Mouse (Mus musculus) c-Kit-positive CD71-positive TER-119-negative erythroid progenitor cells, embryonic 14.5 days (primary cell): ENCODE results near the gene Als2cl.

Source experiments
- DNase-seq: peaks from one replicate; pipeline ENCODE4 v3.0.0-alpha.2; 2013; ENCODE audit warnings: low read depth

The Als2cl gene

GRCm38 (mm10) chr9:110879191-110879920 is at the start of gene Als2cl:
Als2cl (plus strand) TSS chr9:110879870.
- DNase-seq = no peak

GRCm38 (mm10) chr9:110833021-110833420 is 46.6 kb upstream of the Als2cl start:
- peak; percentile 7 for DNase-seq

GRCm38 (mm10) chr9:110834411-110834810 is 45.3 kb upstream of the Als2cl start, which contains the start of gene Prss45:
Prss45 (plus strand) TSS chr9:110834588.
- DNase-seq = no peak

DNA sequence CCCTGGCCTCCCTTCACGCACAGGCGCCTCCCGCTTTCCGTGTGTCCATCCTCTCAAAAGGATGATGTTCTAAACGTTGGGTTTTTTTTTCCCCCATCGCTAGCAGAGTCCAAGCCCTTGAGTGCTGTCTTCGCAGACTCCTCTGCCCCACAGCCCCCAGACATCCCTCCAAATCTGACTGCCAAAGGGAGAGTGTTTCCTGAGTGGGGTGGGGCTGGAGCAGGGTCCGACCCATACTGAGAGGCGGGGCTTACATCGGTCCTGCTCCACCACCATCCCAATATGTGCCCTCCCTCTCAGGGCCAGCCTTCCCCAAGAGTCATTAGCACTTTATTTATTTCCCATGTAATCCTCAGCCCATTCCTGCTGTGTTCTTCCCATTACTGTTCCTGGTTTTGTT is 44.7 kb upstream of the Als2cl start:
- DNase-seq = no peak

GRCm38 (mm10) chr9:110836112-110836511 is 43.6 kb upstream of the Als2cl start:
- no peak for DNase-seq

DNA sequence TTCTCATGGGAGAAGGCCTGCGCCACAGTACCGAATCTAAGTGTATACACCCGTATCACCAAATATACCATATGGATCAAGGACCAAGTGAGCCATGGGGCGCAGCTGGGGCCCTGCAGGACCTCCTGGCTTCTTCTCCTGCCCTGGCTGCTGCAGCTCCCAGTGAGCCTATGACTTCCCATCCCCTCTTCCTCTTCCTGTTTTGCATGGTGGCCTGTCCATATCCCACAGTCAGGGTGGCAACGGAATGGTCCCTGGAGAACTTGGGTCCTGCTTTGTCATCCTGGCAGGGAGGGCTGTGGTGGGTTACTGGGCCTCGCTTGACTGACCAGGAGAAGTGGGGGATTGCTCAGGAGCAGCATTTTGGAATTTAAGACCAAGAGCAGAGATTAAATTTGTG is 38.8 kb upstream of the Als2cl start:
- DNase-seq = no peak

GRCm38 (mm10) chr9:110841438-110841837 is 38.2 kb upstream of the Als2cl start:
- DNase-seq = no peak

DNA sequence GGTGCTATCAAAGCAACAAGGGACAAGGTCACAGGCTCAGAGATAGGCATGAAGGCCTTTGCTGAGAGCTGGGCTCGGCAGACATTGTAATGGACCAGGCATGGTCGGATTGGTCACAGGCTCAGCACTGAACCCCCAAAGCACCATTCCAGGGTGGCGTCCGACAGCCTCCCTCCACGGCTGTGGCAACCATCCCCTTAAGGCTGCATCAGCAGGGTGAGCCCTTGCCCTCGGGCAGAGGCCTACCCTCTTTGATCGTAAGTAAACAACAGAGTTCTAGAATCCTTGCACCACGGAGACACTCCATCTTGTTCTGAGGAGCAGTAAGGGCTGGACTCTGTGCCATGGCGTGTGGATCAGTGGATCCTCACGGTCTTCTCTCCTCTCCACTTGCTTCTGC is 35.5 kb upstream of the Als2cl start, which contains the start of gene Prss46:
TSS of gene Prss46 (plus strand) at position 301 of the 400 bp plus-strand sequence.
- DNase-seq = no peak

GRCm38 (mm10) chr9:110849162-110849561 is 30.5 kb upstream of the Als2cl start:
- DNase-seq = no peak

DNA sequence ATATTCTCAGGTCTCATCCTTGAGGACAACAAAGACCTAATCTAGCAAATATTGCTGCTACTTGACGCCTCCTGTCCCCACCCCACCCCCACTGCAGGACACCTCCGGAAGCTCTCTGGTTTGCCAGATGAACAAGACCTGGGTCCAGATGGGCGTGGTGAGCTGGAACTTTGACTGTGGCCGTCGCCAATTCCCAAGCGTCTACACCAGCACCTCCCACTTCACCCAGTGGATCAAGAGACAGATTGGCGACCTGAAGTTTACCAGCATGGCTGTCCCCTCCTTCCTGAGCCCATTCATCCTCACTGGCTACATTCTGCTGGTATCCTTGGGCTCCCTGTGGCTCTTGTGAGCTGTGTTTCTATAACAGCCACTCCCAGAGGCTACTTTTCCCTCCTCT is 23.8 kb upstream of the Als2cl start:
- no peak for DNase-seq

GRCm38 (mm10) chr9:110856920-110857319 is 22.8 kb upstream of the Als2cl start:
- DNase-seq = no peak

DNA sequence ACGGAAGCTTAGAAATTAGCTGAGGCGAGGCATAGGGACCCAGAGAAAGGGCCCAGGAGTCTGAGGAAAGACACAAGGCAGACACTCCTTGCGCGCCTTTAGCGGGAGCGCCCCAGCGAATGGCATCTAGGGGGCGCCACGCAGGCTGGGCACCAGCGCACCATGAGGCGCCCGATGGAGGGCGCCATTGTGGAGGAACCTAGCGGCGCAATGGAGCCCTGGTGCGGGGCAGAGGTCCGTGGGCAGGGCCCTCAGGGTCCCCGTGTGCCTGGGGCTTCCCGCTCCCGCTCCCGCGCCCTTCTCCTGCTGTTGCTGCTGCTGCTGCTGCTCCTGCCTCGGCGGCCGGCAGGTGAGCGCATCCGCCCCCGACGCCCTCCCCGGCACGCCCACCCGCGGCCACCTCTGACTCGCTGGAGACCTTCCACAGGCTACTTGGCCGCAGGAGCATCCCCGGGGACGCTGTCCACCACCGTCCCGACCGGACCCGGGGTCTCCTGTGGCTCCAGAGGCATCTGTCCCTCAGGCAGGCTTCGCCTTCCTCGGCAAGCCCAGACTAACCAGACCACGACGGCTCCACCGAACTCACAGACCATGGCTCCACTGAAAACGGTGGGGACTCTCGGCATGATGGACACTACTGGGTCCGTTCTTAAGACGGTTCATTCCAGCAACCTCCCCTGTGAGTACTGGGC is 21.7 kb upstream of the Als2cl start, which contains the start of gene Prss50:
TSS of gene Prss50 (plus strand) at position 187 of the 692 bp plus-strand sequence.
- peak; percentile 49 for DNase-seq

DNA sequence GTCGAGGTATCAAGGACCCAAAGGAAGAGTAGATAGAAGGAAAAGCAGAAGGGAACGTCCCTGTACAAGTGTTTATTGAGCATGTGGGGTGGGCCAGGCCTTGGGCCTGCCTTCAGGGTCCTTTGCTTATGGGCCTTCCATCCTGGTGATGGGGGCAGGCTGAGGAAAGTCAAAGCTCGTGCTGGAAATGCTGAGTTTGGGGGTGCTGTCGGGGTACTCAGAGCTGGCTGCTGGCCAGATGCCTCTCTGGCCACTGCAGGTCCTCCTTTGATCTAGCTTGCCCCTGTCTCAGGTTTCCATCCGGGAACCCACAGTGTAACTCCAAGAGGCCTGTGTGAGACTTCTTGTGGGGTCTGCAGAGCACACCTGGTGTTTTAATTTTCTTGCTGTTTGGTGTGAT is 21.1 kb upstream of the Als2cl start:
- no peak for DNase-seq

- peak; percentile 38 for DNase-seq
Observed at GRCm38 (mm10) chr9:110858967-110859596, 20.6 kb upstream of the Als2cl start.

GRCm38 (mm10) chr9:110871030-110871429 is 8.6 kb upstream of the Als2cl start:
- peak; percentile 47 for DNase-seq

DNA sequence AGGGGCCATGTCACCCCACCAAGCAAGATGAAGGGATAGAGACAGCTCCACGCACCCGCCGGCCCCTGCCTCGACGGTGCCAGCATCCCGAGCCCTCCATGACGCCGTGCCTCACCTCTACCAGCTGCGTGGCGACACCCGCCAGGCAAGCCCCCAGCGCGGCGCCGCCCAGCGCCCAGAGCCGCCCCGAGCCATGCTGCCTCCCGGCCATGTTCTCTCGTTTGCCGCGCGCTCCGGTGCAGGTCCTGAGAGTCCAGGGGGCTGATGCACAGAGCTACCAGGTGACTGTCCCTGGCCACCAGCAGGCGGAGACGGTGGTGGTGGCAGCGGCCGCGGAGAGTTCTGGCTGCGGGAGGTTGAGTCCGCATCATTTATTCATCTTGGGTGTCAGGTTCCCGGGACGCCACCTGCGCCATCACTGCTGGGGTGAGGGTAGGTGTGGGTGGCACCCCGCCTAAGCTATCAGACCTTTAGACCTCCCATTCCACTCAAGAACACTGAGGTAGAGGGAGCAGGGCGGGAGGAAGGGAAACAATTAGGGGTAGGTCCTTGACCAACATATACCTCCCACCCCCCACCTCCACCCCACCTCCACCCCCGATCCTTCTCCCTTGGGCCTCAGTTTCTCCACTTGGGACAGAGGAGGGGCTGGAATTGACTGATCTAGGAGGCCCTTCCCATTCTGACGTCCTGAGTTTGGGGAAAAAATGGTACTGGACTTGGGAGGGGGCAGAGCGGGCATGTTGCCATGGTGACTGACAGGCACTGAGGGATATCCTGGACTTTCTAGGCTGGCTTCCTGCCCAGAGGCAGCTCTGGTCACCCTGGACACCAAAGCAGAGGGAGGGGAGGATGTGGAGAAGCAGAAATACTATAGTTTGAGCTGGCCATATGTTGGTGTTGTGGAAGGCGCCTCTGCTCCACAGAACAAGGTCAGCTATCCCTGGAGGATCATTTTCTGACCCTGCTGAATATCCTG is 5.7 kb upstream of the Als2cl start:
- DNase-seq = no peak

- DNase-seq = no peak
Observed at GRCm38 (mm10) chr9:110874660-110875191, 4.9 kb upstream of the Als2cl start.

DNA sequence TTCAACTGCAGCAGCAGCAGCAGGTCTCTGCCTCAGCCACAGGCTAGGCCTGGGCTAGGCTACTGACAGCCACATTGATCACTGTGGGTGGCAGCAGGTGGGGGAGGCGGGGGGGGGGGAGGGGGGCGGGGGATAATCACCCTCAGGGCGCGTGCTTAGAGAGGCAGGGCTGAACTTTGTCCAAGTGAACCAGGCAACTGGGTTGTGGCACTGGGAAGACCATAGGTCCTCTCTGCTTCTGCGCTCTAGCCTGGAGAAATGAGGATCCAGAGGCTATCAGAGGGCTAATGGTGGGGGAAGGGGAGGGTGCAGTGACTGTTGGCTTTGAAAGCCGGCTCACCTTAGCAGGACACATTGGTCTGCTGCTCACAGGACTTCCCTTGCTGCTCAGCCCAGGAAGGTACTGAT is 4.4 kb upstream of the Als2cl start:
- DNase-seq = no peak

DNA sequence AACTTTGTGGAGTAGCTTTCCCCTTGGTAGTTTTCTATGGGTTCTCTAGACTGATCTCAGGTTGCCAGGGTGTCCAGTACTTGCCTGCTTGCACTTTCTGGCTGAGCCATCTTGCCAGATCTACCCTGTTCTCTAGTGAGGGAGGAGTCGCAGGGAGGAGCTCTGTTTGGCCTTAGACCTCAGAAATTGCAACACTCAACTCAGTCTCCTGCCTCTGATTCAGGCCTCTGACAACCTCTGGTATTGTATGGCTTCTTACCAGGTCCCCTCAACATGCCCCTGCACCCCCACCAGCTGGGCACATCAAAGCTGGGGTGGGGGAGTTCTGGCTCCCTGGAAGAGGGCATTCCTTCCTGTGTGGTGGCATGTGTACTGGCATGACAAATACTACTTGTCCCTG is 2.3 kb upstream of the Als2cl start:
- no peak for DNase-seq

DNA sequence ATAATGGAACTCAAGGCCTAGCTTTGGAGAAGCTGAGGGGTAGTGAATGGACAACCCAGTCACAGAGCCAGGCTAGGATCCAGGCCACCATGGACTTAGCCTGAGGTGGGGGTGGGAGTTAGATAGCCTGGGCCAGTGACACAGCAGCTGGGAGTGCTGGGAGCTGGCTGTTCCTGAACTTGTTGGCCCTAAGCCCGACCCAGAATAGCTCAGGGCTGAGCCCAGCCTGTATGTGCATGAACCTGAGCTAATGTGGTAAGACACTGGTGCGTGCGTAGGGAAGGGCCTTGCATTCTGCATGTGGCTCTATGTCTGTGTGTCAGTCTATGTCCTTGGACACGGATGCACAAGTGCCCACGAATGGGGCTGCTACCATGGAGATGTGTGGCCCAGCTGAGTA is 1.8 kb upstream of the Als2cl start:
- no peak for DNase-seq

GRCm38 (mm10) chr9:110879998-110880561 is 410 bp downstream of the Als2cl start, which contains the start of gene Tmie:
Tmie (minus strand) TSS chr9:110880113.
- no peak for DNase-seq
